Mouse (Mus musculus) MEL (cell line): ENCODE results near the gene Gm11037. TPM values are rescaled to one million over a fixed set of nuclear protein-coding genes. Genes with fewer than 3 reads are reported as not detected.

Source experiments
- DNase-seq: peaks from one replicate; pipeline ENCODE4 v3.0.0; 2011; ENCODE audit warnings: low read depth, low spot score
- H3K27ac ChIP-seq: 2 replicates; pipeline ENCODE4 v1.5.1; 2012; ENCODE audit warnings: low read depth, mild to moderate bottlenecking, control low read depth, low read length, moderate library complexity; ENCODE audit not compliant: control insufficient read depth
- H3K27me3 ChIP-seq, 2 experiments: fragments of 150-350 bp in 1 of 2; sonication (generic) in 1 of 2; 2 replicates each; pipeline ENCODE4 v1.6.1; 2012; ENCODE audit warnings: low read length in 2 of 2, mild to moderate bottlenecking in 2 of 2, improper control_type of control experiment in 1 of 2, moderate library complexity in 1 of 2; ENCODE audit not compliant: insufficient read depth in 2 of 2, control insufficient read depth in 1 of 2
- H3K36me3 ChIP-seq, 2 experiments: 2 replicates each; pipeline ENCODE4 v1.6.1; 2012 to 2014; ENCODE audit warnings: low read length in 2 of 2, improper control_type of control experiment in 1 of 2, inconsistent platforms in 1 of 2, mild to moderate bottlenecking in 1 of 2; ENCODE audit not compliant: insufficient read depth in 2 of 2, control insufficient read depth in 1 of 2
- H3K4me1 ChIP-seq, 2 experiments: fragments of 150-350 bp in 1 of 2; sonication (generic) in 1 of 2; 2 replicates each; pipeline ENCODE4 v1.6.1; 2012; ENCODE audit warnings: low read length in 2 of 2, improper control_type of control experiment in 1 of 2, mild to moderate bottlenecking in 1 of 2; ENCODE audit not compliant: insufficient read depth in 2 of 2, control insufficient read depth in 1 of 2
- H3K4me3 ChIP-seq, 2 experiments: fragments of 150-350 bp in 1 of 2; sonication (generic) in 1 of 2; 2 replicates each; pipeline ENCODE4 v1.5.1; 2012; ENCODE audit warnings: low read depth in 2 of 2, low read length in 2 of 2, mild to moderate bottlenecking in 2 of 2, moderate library complexity in 2 of 2, control low read depth in 1 of 2, improper control_type of control experiment in 1 of 2; ENCODE audit not compliant: control insufficient read depth in 1 of 2, insufficient read depth in 1 of 2
- H3K79me2 ChIP-seq: 2 replicates; pipeline ENCODE4 v1.6.1; 2012; ENCODE audit warnings: mild to moderate bottlenecking, low read length, moderate library complexity; ENCODE audit not compliant: control insufficient read depth, poor library complexity, insufficient read depth
- H3K9ac ChIP-seq: 2 replicates; pipeline ENCODE4 v1.6.1; 2012; ENCODE audit warnings: low read depth, mild to moderate bottlenecking, control low read depth, low read length, moderate library complexity; ENCODE audit not compliant: control insufficient read depth, poor library complexity, severe bottlenecking
- H3K9me3 ChIP-seq: fragments of 150-350 bp; sonication (generic); replicated peaks from 2 replicates; pipeline ENCODE4 v1.6.1; 2012; ENCODE audit warnings: mild to moderate bottlenecking, low read length, improper control_type of control experiment, moderate library complexity; ENCODE audit not compliant: insufficient read depth
- CHD1 ChIP-seq: IDR thresholded peaks from 2 replicates; pipeline ENCODE4 v1.6.1; 2012; ENCODE audit warnings: low read depth, mild to moderate bottlenecking, inconsistent platforms, low read length, improper control_type of control experiment
- CHD2 ChIP-seq: IDR thresholded peaks from 2 replicates; pipeline ENCODE4 v1.6.1; 2011; ENCODE audit warnings: low read length, improper control_type of control experiment
- ELF1 ChIP-seq: IDR thresholded peaks from 2 replicates; pipeline ENCODE4 v1.6.1; 2014; ENCODE audit warnings: low read depth, mild to moderate bottlenecking, inconsistent platforms, low read length, improper control_type of control experiment, moderate library complexity
- ETS1 ChIP-seq: IDR thresholded peaks from 2 replicates; pipeline ENCODE4 v1.6.1; 2012; ENCODE audit warnings: low read depth, mild to moderate bottlenecking, inconsistent platforms, low read length, improper control_type of control experiment, moderate library complexity
- NRF1 ChIP-seq: IDR thresholded peaks from 2 replicates; pipeline ENCODE4 v1.6.1; 2014; ENCODE audit warnings: low read depth, mild to moderate bottlenecking, inconsistent platforms, low read length, improper control_type of control experiment, moderate library complexity; ENCODE audit not compliant: poor library complexity, insufficient read depth, severe bottlenecking
- POLR2A ChIP-seq, 2 experiments: IDR thresholded peaks; 2 replicates each; pipeline ENCODE4 v1.6.1; 2011 to 2012; ENCODE audit warnings: low read length in 2 of 2, mild to moderate bottlenecking in 2 of 2, control low read depth in 1 of 2, improper control_type of control experiment in 1 of 2, low read depth in 1 of 2, moderate library complexity in 1 of 2; ENCODE audit not compliant: control insufficient read depth in 1 of 2, insufficient read depth in 1 of 2, poor library complexity in 1 of 2
- UBTF ChIP-seq: IDR thresholded peaks from 2 replicates; pipeline ENCODE4 v1.6.1; 2012; ENCODE audit warnings: low read depth, mild to moderate bottlenecking, inconsistent platforms, low read length, improper control_type of control experiment, moderate library complexity, borderline replicate concordance; ENCODE audit not compliant: insufficient read depth
- USF1 ChIP-seq: IDR thresholded peaks from 2 replicates; pipeline ENCODE4 v1.6.1; 2014; ENCODE audit warnings: low read depth, mild to moderate bottlenecking, inconsistent platforms, low read length, improper control_type of control experiment, moderate library complexity
- ZC3H11A ChIP-seq: IDR thresholded peaks from 2 replicates; pipeline ENCODE4 v1.6.1; 2012; ENCODE audit warnings: low read depth, mild to moderate bottlenecking, inconsistent platforms, low read length, improper control_type of control experiment
- ZMIZ1 ChIP-seq: IDR thresholded peaks from 2 replicates; pipeline ENCODE4 v1.6.1; 2012; ENCODE audit warnings: low read depth, mild to moderate bottlenecking, inconsistent platforms, low read length, improper control_type of control experiment, moderate library complexity
- ZNF384 ChIP-seq: IDR thresholded peaks from 2 replicates; pipeline ENCODE4 v1.6.1; 2012; ENCODE audit warnings: low read depth, mild to moderate bottlenecking, inconsistent platforms, low read length, improper control_type of control experiment
- polyA plus RNA-seq, 2 experiments: library from polyadenylated mRNA; stranded (reverse) in 1 of 2; unstranded in 1 of 2; fragments of >175 nt in 1 of 2; fragments of >200 nt in 1 of 2; gene quantifications; 2 replicates each; pipeline versions ENCODE4 v1.2.1 to v1.2.4; 2012; ENCODE audit warnings: low replicate concordance in 2 of 2, low read depth in 1 of 2; ENCODE audit not compliant: insufficient read length in 2 of 2, insufficient read depth in 1 of 2, missing spikeins in 1 of 2
- total RNA-seq: library from RNA; depleted of rRNA; stranded (reverse); fragments of 300-350 nt; gene quantifications from 2 replicates; pipeline ENCODE4 v1.2.3, GENCODE M21; 2012

Gene Gm11037
- total and polyA plus RNA-seq, 3 experiments, result not detected

DNA sequence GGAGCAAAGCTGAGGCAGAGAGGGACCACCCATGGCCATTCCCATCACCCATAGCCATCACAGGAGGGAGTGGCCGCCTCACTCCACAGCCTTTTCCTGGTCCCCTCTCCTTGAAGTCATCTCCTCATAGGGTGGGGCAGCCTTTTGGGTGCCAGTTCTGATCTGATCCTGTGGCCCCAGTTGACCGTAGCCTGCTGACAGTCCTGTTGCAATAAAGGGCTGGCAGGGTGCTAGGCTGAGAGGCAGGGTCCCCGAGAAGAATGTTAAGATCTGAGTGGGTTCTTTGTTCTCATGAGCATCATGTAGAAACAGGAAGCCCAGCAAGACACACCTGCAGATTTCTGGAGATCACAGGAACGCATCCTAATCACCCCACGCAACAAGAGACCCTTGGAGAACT lies 5.1 kb upstream of the Gm11037 start:
- no peak for DNase-seq
- peaks cover 0 to 2% of the 10 kb centered on the region in 2 experiments; a peak in 1 of 4 replicates for H3K36me3 ChIP-seq
- no peak overlapping the region for H3K9ac ChIP-seq
- TF ChIP-seq POLR2A (IDR thresholded peaks at IDR 0.05; ENCODE audit: control insufficient read depth in 1 of 2, insufficient read depth in 1 of 2, low read depth in 1 of 2, low read length in 2 of 2, poor library complexity in 1 of 2), result no peak
- TF ChIP-seq ZNF384, result no peak
- no peak for TF ChIP-seq ETS1
- no peak for TF ChIP-seq CHD2
- no peak for TF ChIP-seq ELF1
- H3K79me2 ChIP-seq, result no peaks in the 10 kb centered on the region
- peaks cover 0 to 2% of the 10 kb centered on the region in 2 experiments; a peak in 2 of 4 replicates for H3K27me3 ChIP-seq
- peaks cover 5 to 9% of the 10 kb centered on the region in 2 experiments for H3K4me1 ChIP-seq
- H3K27ac ChIP-seq, result no peak overlapping the region
- H3K4me3 ChIP-seq, result no peak overlapping the region
- no peaks in the 10 kb centered on the region for H3K9me3 ChIP-seq

DNA sequence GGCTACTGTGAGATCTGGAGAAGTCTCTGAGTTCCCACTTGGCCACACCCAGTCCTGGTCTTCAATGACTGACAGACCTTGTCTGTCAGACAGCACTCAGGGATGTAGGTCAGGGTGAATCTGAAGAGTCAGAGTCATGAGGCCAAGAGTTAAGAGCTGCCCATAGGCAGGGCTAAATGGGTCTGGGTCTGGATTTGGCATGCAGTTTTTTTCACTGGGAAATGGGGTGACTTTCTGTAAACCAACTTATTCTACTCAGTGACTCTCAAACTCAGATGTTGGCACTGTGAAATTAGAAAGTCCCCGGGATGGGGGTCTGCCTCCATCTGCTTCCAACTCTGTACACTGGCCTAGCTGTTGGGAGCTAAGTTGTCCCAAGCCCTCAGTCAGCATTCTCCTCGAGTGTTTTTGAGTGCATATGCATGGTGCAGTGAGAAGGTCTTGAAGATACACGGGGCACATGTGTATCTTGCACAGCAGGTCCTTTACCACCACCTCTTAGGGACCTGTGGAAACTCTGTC lies 4.6 kb upstream of the Gm11037 start:
- H3K4me3 ChIP-seq, result no peak overlapping the region
- H3K79me2 ChIP-seq, result no peaks in the 10 kb centered on the region
- H3K9me3 ChIP-seq, result no peaks in the 10 kb centered on the region
- H3K4me1 ChIP-seq, result peaks cover 5 to 9% of the 10 kb centered on the region in 2 experiments
- H3K9ac ChIP-seq, result no peak overlapping the region
- DNase-seq, result no peak
- H3K27me3 ChIP-seq, result peaks cover 0 to 2% of the 10 kb centered on the region in 2 experiments; a peak in 2 of 4 replicates
- H3K36me3 ChIP-seq, result peaks cover 0 to 2% of the 10 kb centered on the region in 2 experiments; a peak in 1 of 4 replicates
- TF ChIP-seq UBTF (no peak), ZMIZ1 (no peak), NRF1 (no peak), USF1 (no peak)
- no peak overlapping the region for H3K27ac ChIP-seq

DNA sequence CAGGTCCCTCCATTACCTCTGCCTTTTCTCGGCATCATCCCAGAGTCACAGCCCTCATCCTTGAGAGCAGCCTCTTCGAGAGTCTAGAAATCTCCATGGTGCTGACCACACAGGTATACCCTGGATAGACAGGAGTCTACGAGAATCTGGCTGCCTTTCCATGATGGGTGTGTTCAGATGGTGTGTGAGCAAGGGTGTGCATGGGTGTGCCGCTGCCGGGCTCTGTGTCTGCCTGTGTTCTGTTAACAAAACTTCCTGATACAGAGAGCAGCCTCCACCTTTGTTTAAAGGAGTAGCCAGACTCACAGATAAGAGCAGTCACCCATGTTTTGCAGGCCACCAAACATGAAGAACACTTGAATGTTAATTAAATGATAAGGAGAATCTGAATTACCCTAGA lies 3.5 kb upstream of the Gm11037 start:
- H3K79me2 ChIP-seq, result no peaks in the 10 kb centered on the region
- H3K4me3 ChIP-seq, result no peak overlapping the region
- H3K36me3 ChIP-seq, result peaks cover 0 to 2% of the 10 kb centered on the region in 2 experiments; a peak in 1 of 4 replicates
- H3K27ac ChIP-seq, result no peak overlapping the region
- DNase-seq, result peak; percentile 49
- TF ChIP-seq ZC3H11A (no peak), CHD1 (no peak)
- peaks cover 0 to 2% of the 10 kb centered on the region in 2 experiments; a peak in 1 of 4 replicates for H3K27me3 ChIP-seq
- H3K9ac ChIP-seq, result no peak overlapping the region
- H3K9me3 ChIP-seq, result no peaks in the 10 kb centered on the region
- H3K4me1 ChIP-seq, result peaks cover 5 to 9% of the 10 kb centered on the region in 2 experiments
